Mouse (Mus musculus) stomach, postnatal 0 days (tissue): ENCODE measurements around the gene Anp32a.

Experiments used
- CTCF ChIP-seq: IDR thresholded peaks from 2 replicates; pipeline ENCODE4 v1.5.1; 2016; ENCODE audit warnings: antibody characterized with exemption, low read depth, mild to moderate bottlenecking, moderate library complexity
- EP300 ChIP-seq: optimal IDR thresholded peaks from 2 replicates; pipeline ENCODE3; 2016; ENCODE audit warnings: antibody characterized with exemption

DNA sequence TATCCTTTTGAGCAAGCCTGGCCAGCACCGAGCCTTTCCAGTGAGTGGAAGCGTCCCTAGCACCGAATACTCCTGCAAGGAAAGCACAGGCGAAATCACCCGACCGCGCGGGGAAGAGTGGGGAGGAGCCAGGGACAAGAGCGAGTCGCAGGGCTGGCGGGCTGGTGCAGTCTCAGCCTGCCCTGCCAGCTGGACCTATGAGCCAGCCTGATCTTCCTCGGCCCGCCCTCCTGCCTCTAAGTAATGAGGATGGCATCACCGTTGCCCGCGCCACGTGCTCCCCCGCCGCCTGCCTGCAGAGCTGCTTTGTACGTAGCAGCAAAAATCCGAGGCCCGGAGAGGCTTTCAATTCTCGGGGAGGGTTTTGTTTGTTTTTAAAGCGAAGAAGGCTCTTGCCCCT lies 22.5 kb downstream of the Anp32a start:
- peak; percentile 47 for TF ChIP-seq CTCF
- TF ChIP-seq EP300: no peak
